Mouse (Mus musculus) left cerebral cortex, adult 8-10 months (tissue): Measurements from ENCODE around the gene Pias4. TPM values are rescaled to one million over a fixed set of nuclear protein-coding genes. Genes with fewer than 3 reads are reported as not detected.

Source experiments
- microRNA-seq, 2 experiments: library from miRNA; unstranded; fragments of <30 nt; microRNA quantifications; one replicate each; pipeline ENCODE4 v1.2.0; 2022
- total RNA-seq, 4 experiments: library from RNA; stranded (reverse); gene quantifications; 2 replicates each; pipeline ENCODE4 v1.2.4; 2022

Pias4 gene
- total RNA-seq, 4 experiments from 2014 or later = 22.0 to 30.4 (median 27.9) TPM

Small RNA genes within 50 kb of the gene (microRNA-seq; reads per million reads assigned to microRNA genes)
- 0 reads per million in 2 experiments for gene Mir5615-1
- 0 reads per million in 2 experiments for gene Mir5615-2

Other genes starting within 250 kb of the Pias4 start
- 10 to 100 TPM; 17.6 to 21.2 (median 20.1) TPM for gene Lmnb2, start 249.7 kb downstream of the Pias4 start, total RNA-seq
- 10 to 100 TPM; 13.8 to 24.0 (median 20.6) TPM for gene Gadd45b, start 237.8 kb downstream of the Pias4 start, total RNA-seq
- 100 to 1,000 TPM; 204 to 252 (median 224) TPM for gene Gng7, start 153.0 kb downstream of the Pias4 start, total RNA-seq
- 100 to 1,000 TPM; 115 to 131 (median 118) TPM for gene Diras1, start 142.3 kb downstream of the Pias4 start, total RNA-seq
- 10 to 100 TPM; 53.9 to 58.9 (median 56.4) TPM for gene Slc39a3, start 130.5 kb downstream of the Pias4 start, total RNA-seq
- 100 to 1,000 TPM; 165 to 176 (median 169) TPM for gene Sgta, start 107.7 kb downstream of the Pias4 start, total RNA-seq
- 10 to 100 TPM; 37.2 to 47.4 (median 43.3) TPM for gene Thop1, start 97.9 kb downstream of the Pias4 start, total RNA-seq
- gene Creb3l3, start 69.0 kb downstream of the Pias4 start, total RNA-seq = under 1 TPM in 3 of 4 experiments, not detected in 1; 0.28 to 0.48 (median 0.37) TPM
- gene Map2k2, start 62.0 kb downstream of the Pias4 start, total RNA-seq = 100 to 1,000 TPM; 121 to 132 (median 126) TPM
- gene Zbtb7a, start 32.7 kb downstream of the Pias4 start, total RNA-seq = 100 to 1,000 TPM; 106 to 115 (median 112) TPM
- gene Eef2, start 8.7 kb upstream of the Pias4 start, total RNA-seq = 100 to 1,000 TPM; 928 to 998 (median 954) TPM
- 10 to 100 TPM; 65.1 to 70.9 (median 68.9) TPM for gene Dapk3, start 15.1 kb upstream of the Pias4 start, total RNA-seq
- gene 4930442H23Rik, start 15.9 kb upstream of the Pias4 start, total RNA-seq = not detected
- under 1 TPM in 1 of 4 experiments, not detected in 3; 0.18 TPM for gene Nmrk2, start 34.1 kb upstream of the Pias4 start, total RNA-seq
- gene Atcay, start 62.9 kb upstream of the Pias4 start, total RNA-seq = 100 to 1,000 TPM; 165 to 189 (median 171) TPM
- 10 to 100 TPM; 58.4 to 65.1 (median 60.8) TPM for gene Zfr2, start 65.2 kb upstream of the Pias4 start, total RNA-seq
- 100 to 1,000 TPM; 167 to 192 (median 183) TPM for gene Matk, start 85.0 kb upstream of the Pias4 start, total RNA-seq
- 10 to 100 TPM; 39.8 to 51.5 (median 47.8) TPM for gene Mrpl54, start 99.0 kb upstream of the Pias4 start, total RNA-seq
- 10 to 100 TPM; 24.3 to 38.6 (median 27.6) TPM for gene Apba3, start 99.0 kb upstream of the Pias4 start, total RNA-seq
- gene Tjp3, start 123.7 kb upstream of the Pias4 start, total RNA-seq = under 1 TPM in 3 of 4 experiments, not detected in 1; 0.23 to 1.00 (median 0.27) TPM
- 100 to 1,000 TPM; 355 to 367 (median 361) TPM for gene Pip5k1c, start 125.0 kb upstream of the Pias4 start, total RNA-seq
- 10 to 100 TPM; 27.7 to 30.9 (median 29.2) TPM for gene Cactin, start 153.2 kb upstream of the Pias4 start, total RNA-seq
- gene Tbxa2r, start 160.8 kb upstream of the Pias4 start, total RNA-seq = 1 to 10 TPM in 2 of 4 experiments, under 1 TPM in 2; 0.63 to 1.3 (median 0.93) TPM
- 1 to 10 TPM; 2.0 to 2.3 (median 2.2) TPM for gene Gipc3, start 175.3 kb upstream of the Pias4 start, total RNA-seq
- gene Hmg20b, start 182.6 kb upstream of the Pias4 start, total RNA-seq = 10 to 100 TPM; 20.2 to 31.9 (median 27.2) TPM
- 10 to 100 TPM; 36.8 to 42.2 (median 37.9) TPM for gene Mfsd12, start 189.6 kb upstream of the Pias4 start, total RNA-seq
- gene 4930404N11Rik, start 197.9 kb upstream of the Pias4 start, total RNA-seq = 1 to 10 TPM in 3 of 4 experiments, under 1 TPM in 1; 0.77 to 2.4 (median 1.2) TPM
- 10 to 100 TPM; 66.8 to 73.4 (median 70.6) TPM for gene Fzr1, start 210.6 kb upstream of the Pias4 start, total RNA-seq
- gene Dohh, start 216.5 kb upstream of the Pias4 start, total RNA-seq = 10 to 100 TPM; 81.4 to 89.7 (median 85.5) TPM
- gene Gm48551, start 216.5 kb upstream of the Pias4 start, total RNA-seq = 1 to 10 TPM; 2.0 to 5.2 (median 4.0) TPM
- 1 to 10 TPM; 2.5 to 3.3 (median 2.6) TPM for gene Gm48552, start 221.1 kb upstream of the Pias4 start, total RNA-seq
- gene Smim24, start 225.1 kb upstream of the Pias4 start, total RNA-seq = 1 to 10 TPM in 2 of 4 experiments, under 1 TPM in 2; 0.50 to 1.6 (median 0.84) TPM